Mouse (Mus musculus) limb, embryonic 12.5 days (tissue): ENCODE results near the gene Pip4k2b. TPM values are rescaled to one million over a fixed set of nuclear protein-coding genes. Genes with fewer than 3 reads are reported as not detected.

Experiments used
- ATAC-seq: fragments of 200-750 bp; cut with Nextera tagmentation; 2 replicates; pipeline ENCODE4 v1.8.0; 2017; ENCODE audit warnings: low read depth, moderate TSS enrichment; ENCODE audit not compliant: insufficient number of reproducible peaks, insufficient read depth, low FRiP score, low TSS enrichment
- H3K27ac ChIP-seq: fragments of 300-500 bp; sonication (generic); 2 replicates; pipeline ENCODE4 v1.5.1; 2016; ENCODE audit warnings: mild to moderate bottlenecking, moderate library complexity
- H3K27me3 ChIP-seq: fragments of 300-500 bp; sonication (generic); 2 replicates; pipeline ENCODE4 v1.6.1; 2016; ENCODE audit warnings: mild to moderate bottlenecking, moderate library complexity
- H3K36me3 ChIP-seq: fragments of 300-500 bp; sonication (generic); 2 replicates; pipeline ENCODE4 v1.6.1; 2016; ENCODE audit warnings: mild to moderate bottlenecking, moderate library complexity
- H3K4me1 ChIP-seq: fragments of 300-500 bp; sonication (generic); replicated peaks from 2 replicates; pipeline ENCODE4 v1.6.1; 2016
- H3K4me2 ChIP-seq: fragments of 300-500 bp; sonication (generic); 2 replicates; pipeline ENCODE4 v1.6.1; 2016; ENCODE audit warnings: mild to moderate bottlenecking, moderate library complexity
- H3K4me3 ChIP-seq: fragments of 300-500 bp; sonication (generic); replicated peaks from 2 replicates; pipeline ENCODE4 v1.5.1; 2016; ENCODE audit warnings: mild to moderate bottlenecking
- H3K9ac ChIP-seq: fragments of 300-500 bp; sonication (generic); replicated peaks from 2 replicates; pipeline ENCODE4 v1.6.1; 2016; ENCODE audit warnings: mild to moderate bottlenecking, moderate library complexity
- H3K9me3 ChIP-seq: fragments of 300-500 bp; sonication (generic); 2 replicates; pipeline ENCODE4 v1.6.1; 2016; ENCODE audit warnings: mild to moderate bottlenecking, moderate library complexity
- WGBS: fragments of 180-500 bp; shearing (Covaris S2); methylation state at CpG from one replicate; pipeline ENCODE4 v1.1.7; 2016; 5-methylcytosine and 5-hydroxymethylcytosine counted together
- polyA plus RNA-seq: library from polyadenylated mRNA; unstranded; fragments of >200 nt; fragmentation: Nextera tagmentation; extraction: Ambion mirVana; gene quantifications from 2 replicates; pipeline ENCODE4 v1.2.1, GENCODE M21; 2016

Pip4k2b gene
- polyA plus RNA-seq, 1 experiment from 2014 or later, result 2.7 TPM

- Histone ChIP-seq H3K36me3 (peaks cover 62% of the 10 kb centered on the region), H3K4me3 (no peak overlapping the region), H3K4me1 (peaks cover 15% of the 10 kb centered on the region), H3K4me2 (no peak overlapping the region), H3K9ac (no peak overlapping the region), H3K27ac (no peak overlapping the region), H3K27me3 (no peaks in the 10 kb centered on the region), H3K9me3 (no peaks in the 10 kb centered on the region)
- no peak for ATAC-seq
- WGBS, result 36% methylated on average over 2 of the region's 2 CpGs
Observed at GRCm38 (mm10) chr11:97777129-97777529, 32.6 kb upstream of the Pip4k2b start.

- Histone ChIP-seq H3K36me3 (peaks cover 62% of the 10 kb centered on the region), H3K9me3 (no peaks in the 10 kb centered on the region), H3K4me1 (peaks cover 15% of the 10 kb centered on the region), H3K27me3 (no peaks in the 10 kb centered on the region), H3K27ac (peak overlapping the region; percentile 5; the same call in 1 of the 2 replicates), H3K9ac (no peak overlapping the region), H3K4me3 (no peak overlapping the region), H3K4me2 (no peak overlapping the region)
- ATAC-seq, result no peak
- 63% methylated on average over 5 of the region's 5 CpGs for WGBS
Observed at GRCm38 (mm10) chr11:97776497-97777128, 32.1 kb upstream of the Pip4k2b start.

- 59% methylated on average over 17 of the region's 17 CpGs for WGBS
- Histone ChIP-seq H3K9me3 (no peaks in the 10 kb centered on the region), H3K27ac (peak within 1 kb of the TSS; percentile 5; the same call in 1 of the 2 replicates), H3K9ac (no peak within 1 kb of the TSS), H3K4me1 (peaks cover 12% of the 10 kb centered on the region), H3K4me2 (no peak within 1 kb of the TSS), H3K27me3 (no peaks in the 10 kb centered on the region), H3K4me3 (no peak within 1 kb of the TSS), H3K36me3 (peaks cover 60% of the 10 kb centered on the region)
- no peak for ATAC-seq
Observed at GRCm38 (mm10) chr11:97775808-97776496, 31.4 kb upstream of the Pip4k2b start, which contains the start of gene 1700001P01Rik. 1700001P01Rik (minus strand) TSS chr11:97775918.

GRCm38 (mm10) chr11:97775186-97775585, 30.7 kb upstream of the Pip4k2b start:
- 76% methylated on average over 13 of the region's 13 CpGs for WGBS
- H3K27me3 ChIP-seq, result no peaks in the 10 kb centered on the region
- no peak for ATAC-seq
- H3K36me3 ChIP-seq, result peaks cover 53% of the 10 kb centered on the region
- H3K9me3 ChIP-seq, result no peaks in the 10 kb centered on the region
- peaks cover 4% of the 10 kb centered on the region; the same call in 1 of the 2 replicates for H3K4me1 ChIP-seq
- no peak overlapping the region for H3K4me3 ChIP-seq
- no peak overlapping the region for H3K9ac ChIP-seq
- no peak overlapping the region for H3K4me2 ChIP-seq
- no peak overlapping the region for H3K27ac ChIP-seq

GRCm38 (mm10) chr11:97771410-97771809, 26.9 kb upstream of the Pip4k2b start:
- H3K9me3 ChIP-seq, result no peaks in the 10 kb centered on the region
- no peaks in the 10 kb centered on the region for H3K27me3 ChIP-seq
- no peak overlapping the region for H3K9ac ChIP-seq
- H3K4me2 ChIP-seq, result no peak overlapping the region
- 80% methylated on average over 14 of the region's 14 CpGs for WGBS
- no peaks in the 10 kb centered on the region for H3K4me1 ChIP-seq
- no peak overlapping the region for H3K27ac ChIP-seq
- H3K36me3 ChIP-seq, result peaks cover 16% of the 10 kb centered on the region
- no peak for ATAC-seq
- no peak overlapping the region for H3K4me3 ChIP-seq

GRCm38 (mm10) chr11:97769704-97770103, 25.2 kb upstream of the Pip4k2b start:
- Histone ChIP-seq H3K4me3 (no peak overlapping the region), H3K4me2 (no peak overlapping the region), H3K9me3 (no peaks in the 10 kb centered on the region), H3K4me1 (peaks cover 10% of the 10 kb centered on the region), H3K9ac (no peak overlapping the region), H3K27me3 (no peaks in the 10 kb centered on the region), H3K27ac (no peak overlapping the region), H3K36me3 (no peaks in the 10 kb centered on the region)
- whole genome bisulfite sequencing, result 34% methylated on average over 2 of the region's 2 CpGs
- ATAC-seq, result no peak

- H3K4me3 ChIP-seq, result peak within 1 kb of the TSS; percentile 93
- H3K27me3 ChIP-seq, result no peaks in the 10 kb centered on the region
- H3K4me1 ChIP-seq, result peaks cover 10% of the 10 kb centered on the region
- H3K27ac ChIP-seq, result peak within 1 kb of the TSS; percentile 86
- 1% methylated on average over 38 of the region's 38 CpGs for WGBS
- H3K4me2 ChIP-seq, result peak within 1 kb of the TSS; percentile 83
- ATAC-seq, result peak; percentile 87
- peaks cover 31% of the 10 kb centered on the region for H3K36me3 ChIP-seq
- no peaks in the 10 kb centered on the region for H3K9me3 ChIP-seq
- peak within 1 kb of the TSS; percentile 89 for H3K9ac ChIP-seq
Observed at GRCm38 (mm10) chr11:97766154-97766881, 21.8 kb upstream of the Pip4k2b start, which contains the start of gene Cwc25. Cwc25 (minus strand) TSS chr11:97766556.

GRCm38 (mm10) chr11:97761638-97762037, 17.1 kb upstream of the Pip4k2b start:
- Histone ChIP-seq H3K4me3 (no peak overlapping the region), H3K36me3 (peaks cover 67% of the 10 kb centered on the region), H3K4me1 (peaks cover 10% of the 10 kb centered on the region), H3K27me3 (no peaks in the 10 kb centered on the region), H3K4me2 (no peak overlapping the region), H3K9me3 (no peaks in the 10 kb centered on the region), H3K9ac (no peak overlapping the region), H3K27ac (no peak overlapping the region)
- ATAC-seq, result no peak

- WGBS, result 84% methylated on average over 6 of the region's 6 CpGs
- H3K4me1 ChIP-seq, result no peaks in the 10 kb centered on the region
- no peak overlapping the region for H3K27ac ChIP-seq
- no peak for ATAC-seq
- H3K4me3 ChIP-seq, result no peak overlapping the region
- no peaks in the 10 kb centered on the region for H3K9me3 ChIP-seq
- H3K4me2 ChIP-seq, result no peak overlapping the region
- H3K9ac ChIP-seq, result no peak overlapping the region
- H3K36me3 ChIP-seq, result peaks cover 84% of the 10 kb centered on the region
- H3K27me3 ChIP-seq, result no peaks in the 10 kb centered on the region
Observed at GRCm38 (mm10) chr11:97758942-97759341, 14.4 kb upstream of the Pip4k2b start.

GRCm38 (mm10) chr11:97758125-97758524, 13.6 kb upstream of the Pip4k2b start:
- no peaks in the 10 kb centered on the region for H3K27me3 ChIP-seq
- 98% methylated on average over 1 of the region's 1 CpGs for WGBS

GRCm38 (mm10) chr11:97753277-97753676, 8.8 kb upstream of the Pip4k2b start:
- WGBS, result 94% methylated on average over 8 of the region's 8 CpGs
- Histone ChIP-seq H3K9ac (no peak overlapping the region), H3K27ac (no peak overlapping the region), H3K4me2 (no peak overlapping the region), H3K4me1 (no peaks in the 10 kb centered on the region), H3K4me3 (no peak overlapping the region), H3K27me3 (no peaks in the 10 kb centered on the region), H3K9me3 (peaks cover 3% of the 10 kb centered on the region; the same call in 1 of the 2 replicates), H3K36me3 (peaks cover 93% of the 10 kb centered on the region)
- ATAC-seq, result no peak

More at GRCm38 (mm10) chr11:97758125-97758524, 13.6 kb upstream of the Pip4k2b start:
- H3K4me2 ChIP-seq, result no peak overlapping the region
- no peak overlapping the region for H3K4me3 ChIP-seq
- peaks cover 85% of the 10 kb centered on the region for H3K36me3 ChIP-seq
- no peak overlapping the region for H3K27ac ChIP-seq
- no peak overlapping the region for H3K9ac ChIP-seq
- no peaks in the 10 kb centered on the region for H3K4me1 ChIP-seq
- no peaks in the 10 kb centered on the region for H3K9me3 ChIP-seq
- ATAC-seq, result no peak
